Mouse (Mus musculus) bone marrow, adult 2 months (tissue): ENCODE data around the gene Oas1a. TPM values are rescaled to one million over a fixed set of nuclear protein-coding genes. Genes with fewer than 3 reads are reported as not detected.
"Not testable (repeated sequence)": the region's sequence is repeated elsewhere in the genome, so short reads cannot be mapped to it uniquely, and the experiment has no call there.

ENCODE experiments used
- H3K27ac ChIP-seq: fragments of 200-500 bp; 2 replicates; pipeline ENCODE4 v1.5.1; 2012; ENCODE audit warnings: low read depth, mild to moderate bottlenecking, control low read depth, inconsistent platforms, low read length; ENCODE audit not compliant: control insufficient read depth, poor library complexity, insufficient read depth
- H3K4me1 ChIP-seq: fragments of 200-500 bp; 2 replicates; pipeline ENCODE4 v1.6.1; 2011; ENCODE audit warnings: low read length; ENCODE audit not compliant: control insufficient read depth, insufficient read depth
- H3K4me3 ChIP-seq: fragments of 200-500 bp; replicated peaks from 2 replicates; pipeline ENCODE3; 2011; ENCODE audit warnings: mild to moderate bottlenecking, low read depth, low read length, control low read depth; ENCODE audit not compliant: control insufficient read depth
- CTCF ChIP-seq: fragments of 200-500 bp; IDR thresholded peaks from 2 replicates; pipeline ENCODE4 v1.5.1; 2011; ENCODE audit warnings: low read length, control low read depth; ENCODE audit not compliant: control insufficient read depth, insufficient read depth
- POLR2A ChIP-seq: fragments of 200-500 bp; IDR thresholded peaks from 2 replicates; pipeline ENCODE4 v1.6.1; 2011; ENCODE audit warnings: low read depth, mild to moderate bottlenecking, control low read depth, low read length, borderline replicate concordance; ENCODE audit not compliant: control insufficient read depth
- WGBS: fragments of 180-500 bp; shearing (Covaris S2); methylation state at CpG from one replicate; pipeline ENCODE4 v1.1.7; 2018; 5-methylcytosine and 5-hydroxymethylcytosine counted together
- polyA plus RNA-seq: library from polyadenylated mRNA; stranded (reverse); fragments of >200 nt; gene quantifications from 2 replicates; pipeline ENCODE4 v1.2.4, GENCODE M21; 2011; ENCODE audit warnings: low replicate concordance; ENCODE audit not compliant: missing spikeins, insufficient read depth, insufficient read length

The Oas1a gene
- polyA plus RNA-seq, 1 experiment = 8.9 TPM

- H3K4me1 ChIP-seq = no peaks in the 10 kb centered on the region
- 89% methylated on average over 6 of the region's 6 CpGs for WGBS
- H3K4me3 ChIP-seq = no peak overlapping the region
- no peak overlapping the region for H3K27ac ChIP-seq
- no peak for TF ChIP-seq POLR2A
- no peak for TF ChIP-seq CTCF
These were observed 9.0 kb downstream of the Oas1a start for GRCm38 (mm10) chr5:120898307-120898706.

GRCm38 (mm10) chr5:120895231-120895900, 12.0 kb downstream of the Oas1a start:
- H3K27ac ChIP-seq = no peak overlapping the region
- no peak overlapping the region for H3K4me3 ChIP-seq
- no peak for TF ChIP-seq CTCF
- TF ChIP-seq POLR2A = no peak
- WGBS = 88% methylated on average over 11 of the region's 11 CpGs
- no peaks in the 10 kb centered on the region for H3K4me1 ChIP-seq

GRCm38 (mm10) chr5:120894692-120895091, 12.6 kb downstream of the Oas1a start:
- H3K4me1 ChIP-seq, H3K4me3 ChIP-seq, H3K27ac ChIP-seq: not testable (repeated sequence)
- WGBS = 72% methylated on average over 2 of the region's 2 CpGs

- 96% methylated on average over 4 of the region's 4 CpGs for WGBS
- not testable (repeated sequence) for H3K27ac ChIP-seq, H3K4me3 ChIP-seq, H3K4me1 ChIP-seq
These were observed 13.5 kb downstream of the Oas1a start for GRCm38 (mm10) chr5:120893866-120894265.

GRCm38 (mm10) chr5:120892243-120892660, 15.1 kb downstream of the Oas1a start:
- Histone ChIP-seq H3K4me3 (no peak overlapping the region), H3K27ac (no peak overlapping the region), H3K4me1 (no peaks in the 10 kb centered on the region)
- 76% methylated on average over 2 of the region's 2 CpGs for WGBS
- TF ChIP-seq POLR2A (no peak), CTCF (no peak)

GRCm38 (mm10) chr5:120891566-120892242, 15.6 kb downstream of the Oas1a start:
- H3K4me3 ChIP-seq, H3K4me1 ChIP-seq, H3K27ac ChIP-seq: not testable (repeated sequence)
- 80% methylated on average over 2 of the region's 2 CpGs for WGBS

- Histone ChIP-seq H3K27ac (no peak overlapping the region), H3K4me3 (no peak overlapping the region), H3K4me1 (no peaks in the 10 kb centered on the region; the same call in 1 of the 2 replicates)
- no peak for TF ChIP-seq POLR2A
- no peak for TF ChIP-seq CTCF
- 2% methylated on average over 3 of the region's 3 CpGs for WGBS
These were observed 16.3 kb downstream of the Oas1a start for GRCm38 (mm10) chr5:120890991-120891390.

GRCm38 (mm10) chr5:120890026-120890425, 17.3 kb downstream of the Oas1a start:
- Histone ChIP-seq H3K4me1 (no peaks in the 10 kb centered on the region; the same call in 1 of the 2 replicates), H3K27ac (no peak overlapping the region), H3K4me3 (no peak overlapping the region)
- WGBS = 76% methylated on average over 2 of the region's 2 CpGs
- TF ChIP-seq CTCF (no peak), POLR2A (no peak)

- not testable (repeated sequence) for H3K4me1 ChIP-seq, H3K27ac ChIP-seq, H3K4me3 ChIP-seq
- 39% methylated on average over 4 of the region's 4 CpGs for WGBS
These were observed 19.0 kb downstream of the Oas1a start for GRCm38 (mm10) chr5:120888294-120888815.
